Mouse (Mus musculus) C2C12 (cell line): Measurements from ENCODE around the gene Nr5a2.

Source experiments
- CEBPB ChIP-seq: IDR thresholded peaks from one replicate; pipeline ENCODE4 v1.6.1; 2011; ENCODE audit warnings: low read depth, mild to moderate bottlenecking, control low read depth, moderate library complexity
- CTCF ChIP-seq: IDR thresholded peaks from one replicate; pipeline ENCODE4 v1.5.1; 2011; ENCODE audit not compliant: control insufficient read depth, insufficient read depth, insufficient read length
- FOSL1 ChIP-seq: IDR thresholded peaks from one replicate; pipeline ENCODE4 v1.8.0; 2011; ENCODE audit warnings: mild to moderate bottlenecking, low read length; ENCODE audit not compliant: poor library complexity, insufficient read depth, severe bottlenecking
- MAX ChIP-seq: IDR thresholded peaks from one replicate; pipeline ENCODE4 v1.6.1; 2011; ENCODE audit warnings: mild to moderate bottlenecking, control low read depth
- MYOD1 ChIP-seq: IDR thresholded peaks from one replicate; pipeline ENCODE4 v1.6.1; 2011; ENCODE audit warnings: low read depth; ENCODE audit not compliant: control insufficient read depth, insufficient read length
- MYOG ChIP-seq: IDR thresholded peaks from one replicate; pipeline ENCODE4 v1.6.1; 2011; ENCODE audit not compliant: control insufficient read depth, insufficient read length; ENCODE audit errors: extremely low read depth
- USF1 ChIP-seq: IDR thresholded peaks from one replicate; pipeline ENCODE4 v1.6.1; 2011; ENCODE audit warnings: low read depth, mild to moderate bottlenecking, control low read depth, moderate library complexity

DNA sequence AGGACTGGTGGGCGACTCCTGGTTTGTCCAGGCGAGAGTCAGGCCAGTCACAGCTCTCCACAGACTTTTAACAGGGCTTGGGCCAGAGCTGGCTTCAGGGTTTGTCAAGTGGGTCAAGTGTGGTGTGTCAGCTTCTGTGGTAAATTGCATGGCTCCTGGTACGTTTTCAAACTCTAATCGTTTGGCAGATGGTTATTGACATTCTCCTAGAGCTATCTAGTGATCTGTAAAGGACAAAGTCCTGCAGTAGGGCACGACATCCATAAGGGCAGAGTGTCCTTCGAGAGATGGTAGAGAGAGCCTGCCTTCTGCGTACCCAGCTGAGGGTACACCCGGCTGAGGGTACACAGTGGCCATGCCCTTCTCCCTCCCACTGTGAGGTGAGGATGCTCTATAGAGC, 10.7 kb upstream of the Nr5a2 start:
- TF ChIP-seq CTCF (no peak), MYOD1 (no peak), USF1 (no peak), MAX (no peak), FOSL1 (no peak), MYOG (no peak), CEBPB (no peak)
